Mouse (Mus musculus): ENCODE measurements around the gene Gdi2.
"Not testable (repeated sequence)": the region's sequence is repeated elsewhere in the genome, so short reads cannot be mapped to it uniquely, and the experiment has no call there.

Gdi2 gene

DNA sequence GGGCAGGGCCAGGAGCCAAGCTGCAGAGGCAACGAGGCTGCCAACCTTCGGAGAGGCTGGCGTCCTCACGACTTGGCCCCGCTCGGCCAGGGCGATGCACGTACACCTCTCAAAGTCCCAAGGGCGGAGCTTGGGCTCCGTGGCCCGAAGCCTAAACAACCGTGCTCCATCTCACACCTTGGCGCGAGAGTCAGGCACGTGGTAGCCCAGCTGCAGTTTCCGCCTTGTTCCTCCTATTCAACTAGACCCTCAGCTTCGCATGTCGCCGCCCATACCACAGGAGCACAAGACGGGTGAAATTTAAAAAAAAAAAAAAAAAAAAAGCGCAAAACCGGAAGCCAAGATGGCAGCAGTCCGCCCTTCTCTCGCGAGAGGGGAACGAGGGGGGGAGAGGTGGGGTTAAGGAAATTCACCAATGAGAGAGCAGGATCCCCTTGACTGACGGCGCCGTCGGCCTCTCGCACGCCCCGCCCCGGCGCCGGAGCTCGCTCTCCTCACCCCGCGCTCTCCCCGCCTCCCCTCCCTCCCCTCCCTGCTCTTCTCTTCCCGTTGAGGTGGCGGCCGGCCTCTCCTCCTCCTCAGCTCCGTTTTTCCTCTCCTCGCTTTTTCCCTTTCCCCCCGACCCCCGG is at the start of gene Gdi2:
Gene Gdi2 (plus strand): TSS at position 470 of the 629 bp plus-strand sequence.
- in situ Hi-C loops (cut with MboI, MseI): no loop called here

DNA sequence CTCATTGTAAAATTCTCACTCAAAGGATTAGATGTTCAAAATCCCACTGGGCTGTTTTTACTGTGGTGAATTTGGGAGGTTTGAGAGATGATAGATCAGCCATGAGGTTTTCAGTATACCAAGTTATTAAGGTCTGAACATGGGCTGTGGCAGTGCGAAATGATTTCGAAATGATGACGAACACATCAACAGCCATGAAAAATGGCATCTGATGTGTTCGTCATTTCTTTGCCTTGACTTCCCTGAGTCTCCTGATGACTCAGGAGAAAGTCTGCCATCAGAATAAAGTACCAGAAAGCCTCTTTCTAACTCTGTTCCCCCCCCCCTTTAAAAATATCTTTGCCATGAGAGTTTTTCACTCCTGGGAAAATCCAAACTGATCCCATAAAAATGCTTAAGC is 42.3 kb upstream of the Gdi2 start:
- in situ Hi-C loops (cut with MboI, MseI): loop anchor here (5.0 kb wide), 1 partner anchor 223 kb away; no protein-coding TSS in a partner anchor

DNA sequence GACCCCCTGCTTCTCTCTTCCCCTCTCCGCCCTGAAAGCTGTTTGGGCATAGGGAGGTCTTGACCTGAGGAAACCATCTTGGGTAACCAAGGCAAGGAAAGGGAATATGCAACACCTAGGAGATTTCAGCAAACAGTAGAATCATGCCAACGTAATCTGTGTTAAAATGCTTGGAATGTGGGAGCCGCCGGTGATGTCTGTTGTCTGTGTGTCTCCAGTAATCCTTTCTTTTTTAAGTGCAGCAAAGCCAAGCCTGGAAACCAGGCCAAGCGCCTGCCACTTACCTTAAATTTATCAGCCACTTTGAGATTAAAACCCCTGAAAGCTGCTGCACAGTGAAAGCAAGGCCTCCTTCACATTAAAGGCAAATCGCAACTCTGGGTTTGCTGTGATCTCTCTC is 36.8 kb upstream of the Gdi2 start:
- in situ Hi-C loops (cut with MboI, MseI): not testable (repeated sequence)

DNA sequence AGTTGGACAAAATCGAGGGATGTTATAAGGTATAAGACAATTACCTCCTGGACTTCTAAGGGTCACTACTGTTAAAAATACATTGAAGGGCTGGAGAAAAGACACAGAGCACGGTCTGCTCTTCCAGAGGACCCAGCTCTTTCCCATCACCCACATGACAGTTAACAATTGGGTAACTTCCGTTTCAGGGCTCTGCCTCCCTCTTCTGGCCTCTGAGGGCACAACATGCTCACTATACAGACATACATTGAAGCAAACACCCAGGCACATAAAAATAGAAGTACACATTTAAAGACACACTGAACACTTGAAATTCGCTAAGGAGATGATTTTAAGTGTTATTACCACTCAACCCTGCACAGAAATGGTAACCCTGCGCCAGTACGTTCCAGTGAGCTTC is 22.5 kb upstream of the Gdi2 start:
- in situ Hi-C loops (cut with MboI, MseI): loop anchor here in 1 of 2 experiments (5.0 kb wide), 1 partner anchor 233 kb away; no protein-coding TSS in a partner anchor

DNA sequence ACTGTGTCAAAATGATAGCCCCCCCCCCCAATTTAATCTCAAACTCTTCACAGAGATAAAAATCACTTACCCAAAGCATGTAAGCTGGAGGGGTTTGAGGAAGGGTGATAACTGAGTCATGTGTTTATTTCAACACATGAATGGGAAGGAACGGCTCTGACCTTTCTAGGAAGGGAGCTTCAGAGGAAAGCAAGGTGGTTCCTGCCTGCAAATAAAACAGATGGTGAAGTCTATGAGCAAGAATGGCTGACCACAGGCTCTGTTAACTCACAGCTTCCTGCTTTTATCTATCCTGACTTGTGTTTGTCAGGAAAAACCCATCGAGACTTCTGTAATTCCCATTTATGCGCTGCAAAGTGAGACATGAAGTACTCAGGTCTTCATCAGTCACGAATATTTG is 18.5 kb upstream of the Gdi2 start:
- in situ Hi-C loops (cut with MboI, MseI): loop anchor here in 1 of 2 experiments (5.0 kb wide), 1 partner anchor 237 kb away; no protein-coding TSS in a partner anchor

DNA sequence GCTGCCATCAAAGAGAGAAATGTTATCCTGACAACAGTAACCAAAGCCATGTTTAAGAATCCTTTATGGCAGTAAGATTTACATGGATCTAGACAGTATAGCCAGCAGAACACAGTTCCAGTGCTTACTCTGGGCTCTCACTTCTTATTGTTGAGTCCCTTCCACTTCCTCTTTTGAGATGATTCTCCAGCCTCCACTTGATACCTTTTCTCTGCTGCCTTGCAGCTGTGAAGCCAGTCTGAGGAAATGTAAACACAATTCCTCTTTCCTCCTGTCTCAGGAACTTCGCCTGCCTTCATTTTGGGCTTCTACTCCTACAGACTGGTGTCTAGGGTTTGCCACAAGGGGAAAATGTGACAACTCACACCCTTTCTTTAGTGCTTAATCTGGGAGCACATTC is 17.9 kb upstream of the Gdi2 start:
- in situ Hi-C loops (cut with MboI, MseI): loop anchor here in 1 of 2 experiments (5.0 kb wide), 1 partner anchor 238 kb away; no protein-coding TSS in a partner anchor

DNA sequence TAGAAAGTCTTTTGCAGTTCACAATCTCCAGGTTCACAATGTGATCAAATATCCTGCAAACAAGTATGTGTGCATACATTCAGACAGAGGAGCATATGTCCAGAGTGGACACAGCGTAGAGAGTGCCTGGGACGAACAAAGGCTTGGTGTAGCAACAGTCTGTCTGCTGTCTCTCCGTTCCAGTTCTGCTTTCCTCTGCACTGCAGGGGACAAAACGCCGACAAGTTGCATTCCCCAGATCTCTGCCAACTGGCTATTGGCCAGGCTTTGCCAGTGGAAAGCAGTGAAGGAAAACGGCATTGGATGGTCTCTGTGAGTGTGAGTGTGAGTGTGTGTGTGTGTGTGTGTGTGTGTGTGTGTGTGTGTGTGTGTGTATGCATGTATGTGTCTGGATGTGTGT is 14.4 kb upstream of the Gdi2 start:
- in situ Hi-C loops (cut with MboI, MseI): no loop called here

DNA sequence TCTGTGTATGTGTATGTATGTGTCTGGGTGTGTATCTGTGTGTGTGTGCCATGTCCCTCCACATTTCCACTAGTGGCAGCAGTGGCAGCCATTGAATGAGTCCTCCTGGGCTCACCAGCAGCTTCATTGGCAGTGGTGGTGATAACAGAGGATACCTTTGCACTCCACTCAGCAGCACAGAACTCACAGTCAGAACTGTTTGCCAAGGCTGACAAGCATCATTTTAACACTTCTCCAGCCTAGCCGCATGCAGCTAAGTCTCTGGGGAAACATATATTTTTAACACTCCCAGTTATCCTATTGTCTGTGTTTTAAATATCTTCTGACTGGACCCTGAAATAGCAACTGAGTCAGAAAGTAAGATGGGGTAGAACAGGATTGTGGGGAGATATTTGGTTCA is 13.9 kb upstream of the Gdi2 start:
- in situ Hi-C loops (cut with MboI, MseI): no loop called here

DNA sequence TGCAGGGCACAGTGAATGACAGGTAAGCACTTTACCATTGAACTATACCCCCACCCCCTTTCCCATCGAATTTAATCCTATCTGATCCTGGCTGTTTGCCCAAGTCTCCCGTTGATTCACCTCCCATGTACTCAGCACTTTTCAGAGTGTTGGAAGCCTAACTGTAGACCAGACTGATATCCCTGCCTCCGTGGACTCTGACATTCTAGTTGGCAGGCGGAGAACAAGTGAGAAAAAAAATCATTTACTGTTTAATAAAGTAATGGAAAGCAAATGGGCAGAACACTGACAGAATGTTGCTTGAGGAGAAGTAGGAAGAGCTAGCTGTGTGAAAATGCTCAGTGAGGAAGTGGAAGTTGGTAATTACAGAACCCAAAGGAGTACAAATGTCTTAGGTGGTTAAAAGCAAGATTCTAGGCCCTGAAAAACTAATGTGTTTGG is 12.2 kb upstream of the Gdi2 start:
- in situ Hi-C loops (cut with MboI, MseI): loop anchor here in 1 of 2 experiments (5.0 kb wide), 1 partner anchor 123 kb away; no protein-coding TSS in a partner anchor

DNA sequence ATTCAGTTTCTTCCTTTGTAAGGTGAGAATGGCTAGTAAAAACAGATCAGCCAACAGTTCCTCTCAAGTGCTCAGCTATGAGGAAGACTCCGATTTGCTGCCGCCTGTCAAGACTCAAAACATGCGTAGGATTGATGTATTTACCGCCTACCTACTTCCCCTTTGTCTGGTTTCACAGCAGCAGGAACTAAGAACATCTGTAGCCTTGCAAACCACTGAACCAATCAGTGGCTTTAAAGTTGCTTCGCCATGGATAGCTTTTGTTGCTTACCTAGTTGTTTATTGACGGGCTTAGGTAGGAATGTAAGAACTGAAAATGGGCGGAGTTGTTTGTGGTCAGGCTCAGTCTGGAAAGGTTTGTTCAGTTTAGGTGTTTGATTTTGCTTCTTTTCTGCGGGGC is 11.5 kb upstream of the Gdi2 start:
- in situ Hi-C loops (cut with MboI, MseI): loop anchor here in 1 of 2 experiments (5.0 kb wide), 1 partner anchor 124 kb away; no protein-coding TSS in a partner anchor

DNA sequence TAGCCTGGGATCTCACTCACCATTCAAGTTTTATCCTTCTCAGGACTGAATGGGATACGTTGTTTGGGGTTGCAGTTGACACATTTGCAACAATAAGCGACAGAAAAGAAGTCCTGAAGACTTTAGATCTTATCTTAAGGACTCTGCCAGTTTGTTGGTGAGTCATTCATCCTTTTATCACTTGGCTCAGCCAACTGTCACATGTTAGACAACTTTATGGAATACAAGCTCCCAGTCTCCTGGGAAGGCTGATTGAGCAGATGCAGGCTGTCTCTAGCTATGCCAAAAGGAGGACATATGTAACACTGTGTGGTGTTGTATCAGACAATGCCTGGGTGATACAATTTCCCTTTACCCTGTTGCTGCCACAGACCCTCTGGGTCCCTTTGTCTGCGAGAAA is 7.4 kb upstream of the Gdi2 start:
- in situ Hi-C loops (cut with MboI, MseI): loop anchor here (5.0 kb wide), 2 partner anchors 48 to 53 kb away; no protein-coding TSS in a partner anchor

DNA sequence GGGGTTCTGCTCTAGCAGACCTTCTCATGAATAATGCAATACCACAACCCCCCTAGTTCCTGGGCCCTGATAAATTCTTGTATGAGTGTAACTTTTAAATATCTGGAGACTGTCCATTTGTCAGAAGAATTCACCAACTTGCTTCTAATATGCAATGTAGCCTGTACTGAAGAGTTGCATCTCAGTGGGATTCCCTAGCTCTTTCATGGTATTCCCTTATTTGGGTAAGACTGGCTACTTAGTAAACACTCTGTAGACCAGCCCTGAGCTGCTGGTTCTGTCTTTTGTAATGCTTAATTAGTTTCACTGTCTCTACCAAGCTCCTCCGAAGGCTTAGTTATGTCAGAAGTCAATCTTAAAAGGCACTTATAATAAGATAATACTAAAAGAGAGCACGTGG is 6.7 kb upstream of the Gdi2 start:
- in situ Hi-C loops (cut with MboI, MseI): loop anchor here (5.0 kb wide), 2 partner anchors 49 to 54 kb away; no protein-coding TSS in a partner anchor

DNA sequence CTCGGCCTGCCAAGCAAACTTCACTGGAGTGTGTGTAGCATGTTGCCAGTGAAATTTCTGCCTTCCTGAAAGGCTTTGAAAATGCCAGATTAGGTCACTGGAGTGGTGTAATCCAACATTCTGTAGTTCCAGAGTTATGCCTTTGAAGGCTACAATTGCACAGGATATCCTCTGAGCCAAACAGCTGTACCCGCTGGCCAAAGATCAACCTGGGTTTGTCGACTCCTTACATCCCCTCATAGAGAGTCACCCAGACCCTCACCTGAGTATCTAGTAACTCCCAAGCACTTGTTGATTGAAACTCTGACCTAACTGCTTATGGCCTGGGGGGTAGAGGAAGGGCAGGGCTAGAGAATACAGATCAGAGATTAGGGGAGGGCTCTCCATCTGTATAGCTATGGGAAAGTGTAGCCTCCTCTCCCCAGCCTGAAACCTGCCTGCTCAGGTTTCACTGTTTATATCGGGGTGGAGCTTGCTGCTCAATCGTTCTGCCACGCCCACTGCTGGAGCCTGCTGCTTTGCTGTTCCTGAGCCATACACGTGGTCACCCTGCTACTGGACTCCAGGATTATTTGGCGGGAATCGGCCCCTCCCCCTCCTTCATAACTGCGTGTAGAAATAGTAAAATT is 6.1 kb upstream of the Gdi2 start:
- in situ Hi-C loops (cut with MboI, MseI): loop anchor here (5.0 kb wide), 2 partner anchors 50 to 55 kb away; no protein-coding TSS in a partner anchor

DNA sequence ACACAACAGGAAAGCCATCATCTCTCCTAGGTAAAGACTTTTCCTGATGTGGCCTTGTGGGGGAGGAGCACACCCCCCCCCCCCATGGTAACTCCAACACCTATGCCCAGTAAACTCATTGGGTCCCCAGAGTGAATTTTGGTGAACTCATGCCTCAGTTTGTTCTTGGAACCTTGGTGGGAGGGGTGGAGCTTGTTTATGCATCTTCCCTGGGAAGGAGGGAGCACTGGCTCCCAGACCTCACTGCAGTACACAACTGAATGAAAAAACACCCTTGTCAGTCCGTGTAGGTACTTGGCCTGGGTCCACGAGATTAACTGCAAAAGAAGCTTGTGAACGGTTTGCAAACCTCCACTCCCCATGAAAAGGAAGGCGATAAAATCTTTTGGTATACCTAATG is 5.4 kb upstream of the Gdi2 start:
- in situ Hi-C loops (cut with MboI, MseI): loop anchor here (5.0 kb wide), 2 partner anchors 50 to 55 kb away; no protein-coding TSS in a partner anchor

DNA sequence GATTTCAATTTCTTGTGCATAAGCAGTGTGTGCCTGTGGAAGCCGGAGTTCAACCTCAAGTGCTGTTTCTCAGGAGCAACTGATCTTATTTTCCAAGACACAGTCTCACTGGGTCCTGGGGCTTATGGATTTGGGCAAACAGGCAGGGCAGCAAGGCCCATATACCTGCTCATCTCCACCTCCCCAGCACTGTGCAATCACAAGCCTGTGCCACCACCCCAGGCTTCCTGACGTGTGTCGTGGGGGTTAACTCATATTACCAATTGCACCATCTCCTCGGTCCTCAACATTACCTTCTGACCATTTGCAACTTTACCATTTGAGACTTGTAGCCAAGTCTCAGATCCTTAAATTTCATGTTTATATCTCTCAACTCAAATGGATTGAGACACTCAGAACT is 3.7 kb upstream of the Gdi2 start:
- in situ Hi-C loops (cut with MboI, MseI): loop anchor here (5.0 kb wide), 2 partner anchors 52 to 57 kb away; no protein-coding TSS in a partner anchor

DNA sequence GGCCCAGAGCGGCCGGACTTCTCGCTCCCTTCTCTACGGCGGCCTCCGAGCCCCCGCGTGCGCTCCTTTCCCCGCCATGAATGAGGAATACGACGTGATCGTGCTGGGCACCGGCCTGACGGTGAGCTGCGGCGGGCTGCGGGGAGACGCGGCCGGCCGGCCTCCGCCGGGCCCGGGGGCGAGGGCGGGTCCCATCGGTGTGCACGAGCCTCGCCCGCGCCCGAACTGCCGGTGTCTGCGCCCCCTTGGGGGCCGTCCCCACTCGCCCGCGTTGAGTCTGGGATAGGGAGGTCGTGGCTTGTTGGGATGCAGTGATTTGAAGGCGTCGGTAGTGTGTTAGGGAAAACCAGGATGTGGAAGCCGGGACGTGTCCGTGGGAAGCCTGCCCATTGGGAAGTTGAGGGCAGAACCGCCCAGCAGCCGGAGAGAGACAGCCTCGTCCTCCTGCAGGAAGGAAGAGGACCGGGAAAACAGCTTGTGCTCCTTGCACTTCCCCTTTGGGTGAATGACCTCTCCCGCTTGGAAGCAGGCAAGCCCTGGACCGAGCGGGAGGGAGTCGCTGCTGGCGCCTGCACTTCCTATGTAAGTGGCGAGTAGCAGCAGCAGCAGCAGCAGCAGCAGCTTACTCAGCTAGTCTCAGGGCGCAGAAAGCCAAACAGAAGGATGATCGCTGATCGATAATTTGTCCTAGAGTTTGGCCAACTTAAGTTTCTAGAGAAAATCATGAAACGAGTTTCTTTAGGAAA is 533 bp downstream of the Gdi2 start:
- in situ Hi-C loops (cut with MboI, MseI): no loop called here

DNA sequence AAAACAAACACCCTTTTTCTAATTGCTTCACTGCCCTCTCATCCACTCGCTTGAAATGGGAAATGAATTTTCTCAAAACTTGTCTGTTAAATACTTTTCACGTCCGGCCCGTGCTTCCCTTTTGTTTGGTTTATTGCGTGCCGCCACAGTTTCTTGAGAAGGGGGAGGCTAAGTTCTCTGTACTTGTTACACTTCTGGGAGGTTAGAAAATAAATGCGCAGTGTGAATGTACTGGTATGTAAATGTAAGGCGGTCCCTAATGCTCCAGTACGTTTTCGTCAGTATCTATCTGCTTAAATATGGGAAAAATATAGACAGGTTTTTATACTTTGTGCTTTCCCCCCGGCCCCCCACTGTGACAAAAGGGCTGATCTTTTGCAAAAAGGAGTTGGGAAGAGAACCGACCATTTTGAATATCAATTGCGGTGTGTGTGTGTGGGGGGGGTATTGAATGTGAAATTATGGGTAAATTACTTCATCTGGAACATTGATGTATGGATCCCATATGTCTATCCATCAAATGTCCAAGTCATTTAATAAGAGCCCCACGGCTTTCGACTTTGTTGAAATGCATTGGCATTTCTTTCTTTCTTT is 1.2 kb downstream of the Gdi2 start:
- in situ Hi-C loops (cut with MboI, MseI): no loop called here

DNA sequence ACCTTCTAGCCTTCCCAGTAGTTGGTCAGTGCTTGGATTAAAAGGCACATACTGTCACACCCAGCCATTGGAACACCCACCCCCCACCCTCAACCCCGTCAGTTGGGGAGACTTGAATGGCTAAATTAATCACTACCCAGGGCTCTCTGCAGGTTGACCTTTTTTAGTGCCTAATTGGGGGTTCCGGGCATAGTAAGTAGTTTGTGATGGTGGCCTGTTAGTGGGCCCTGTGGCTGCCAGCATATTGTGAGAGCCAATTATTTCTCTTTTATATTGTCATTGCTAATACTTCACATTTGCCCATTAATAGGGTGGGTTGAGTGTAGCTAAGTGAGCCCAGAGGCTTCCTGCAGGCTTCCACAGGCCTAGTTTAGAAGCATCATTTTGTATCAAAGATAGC is 2.3 kb downstream of the Gdi2 start:
- in situ Hi-C loops (cut with MboI, MseI): no loop called here

DNA sequence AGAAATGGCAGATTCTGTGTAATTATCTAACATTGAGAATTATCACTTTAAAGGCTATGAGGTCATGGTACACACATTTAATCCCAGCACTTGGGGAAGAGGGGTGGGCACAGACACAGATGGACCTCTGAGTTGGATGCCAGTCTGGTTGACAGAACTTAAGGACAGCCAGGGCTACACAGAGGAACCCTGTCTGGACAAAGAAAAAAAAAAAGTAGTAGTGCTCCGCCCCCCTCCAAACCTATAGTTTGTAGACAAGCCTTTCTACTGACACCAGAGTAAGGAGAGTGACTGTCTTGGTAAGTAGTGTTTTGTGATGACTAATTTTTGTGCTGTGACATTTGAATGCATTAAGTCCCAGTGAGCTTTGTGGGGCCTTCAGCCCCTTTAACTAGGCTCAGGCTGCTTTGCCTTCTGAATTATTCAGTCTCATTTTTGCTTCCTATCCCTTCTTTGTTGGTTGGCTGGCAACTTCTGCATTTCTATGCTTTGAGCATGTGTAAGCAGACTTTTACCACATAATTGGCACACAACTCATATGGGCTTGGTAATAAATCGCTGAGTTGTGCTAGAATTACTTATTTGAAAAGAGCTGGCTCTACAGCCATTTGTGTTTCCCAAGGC is 3.4 kb downstream of the Gdi2 start:
- in situ Hi-C loops (cut with MboI, MseI): no loop called here

DNA sequence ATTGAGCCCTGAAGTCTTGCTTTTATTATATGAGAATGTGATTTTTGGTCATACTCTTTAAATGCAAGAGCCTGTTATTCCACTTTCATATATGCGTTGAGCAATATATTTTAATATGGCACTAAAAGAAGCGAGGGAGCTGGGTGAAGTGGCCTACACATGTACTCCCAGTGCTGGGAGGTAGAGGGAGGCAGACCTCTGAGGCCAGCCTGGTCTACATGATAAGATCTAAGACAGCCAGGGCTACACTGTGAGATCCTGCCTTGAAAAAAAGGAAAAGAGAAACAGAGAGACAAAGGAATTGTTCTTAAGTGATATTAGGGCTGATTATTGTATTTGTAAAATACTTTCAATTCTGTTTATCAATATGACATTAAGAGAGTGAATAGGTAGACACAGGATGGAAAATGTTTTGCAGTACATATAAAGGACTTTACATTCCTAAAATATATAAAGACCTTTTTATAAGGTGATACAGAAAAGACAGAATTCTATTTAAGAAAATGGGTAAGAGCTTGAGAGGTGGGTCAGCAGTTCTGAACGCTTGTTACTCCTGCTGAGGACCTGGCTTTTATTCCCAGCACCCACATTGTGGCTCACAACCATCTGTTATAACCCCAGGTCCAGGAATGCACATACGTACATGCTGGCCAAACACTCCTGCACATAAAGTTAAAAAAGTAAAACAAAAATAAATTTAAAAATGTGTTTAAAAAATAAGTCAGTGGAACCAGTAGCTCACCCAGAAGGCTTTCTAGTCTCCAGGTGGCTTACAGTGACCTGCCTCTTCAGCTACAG is 6.4 kb downstream of the Gdi2 start:
- in situ Hi-C loops (cut with MboI, MseI): no loop called here
